Mouse (Mus musculus): ENCODE measurements around the gene Htr1b. TPM values are rescaled to one million over a fixed set of nuclear protein-coding genes. Genes with fewer than 3 reads are reported as not detected.

Htr1b gene
- polyA plus RNA-seq, 1 experiment = 5.5 TPM

DNA sequence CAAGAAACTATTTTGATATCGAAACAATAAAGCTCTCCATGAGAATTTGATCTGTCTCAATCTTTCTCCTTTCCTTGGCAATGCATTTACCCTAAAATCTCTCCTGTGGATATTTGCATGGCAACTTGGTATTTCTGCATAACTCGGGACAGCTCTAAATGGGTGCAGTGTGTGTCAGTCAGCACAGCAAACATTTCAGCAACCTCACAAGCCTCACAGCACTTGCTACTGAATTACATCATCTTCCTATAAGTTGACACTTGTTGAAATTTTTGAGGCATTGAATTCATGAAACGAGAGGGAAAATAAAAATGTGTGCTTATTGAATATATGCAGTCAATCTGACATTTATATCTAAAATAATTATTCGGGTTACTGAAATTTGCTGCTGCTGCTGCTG, 22.6 kb downstream of the Htr1b start:
- no peak for DNase-seq (ENCODE audit: low read depth)
- TF ChIP-seq CTCF (IDR thresholded peaks at IDR 0.05; ENCODE audit: borderline replicate concordance, extremely low read depth, insufficient read depth, insufficient read length) = no peak
- no peak for TF ChIP-seq POLR2A (IDR thresholded peaks at IDR 0.05; ENCODE audit: borderline replicate concordance, extremely low read depth, insufficient read depth, insufficient read length, poor library complexity, severe bottlenecking)

Other genes with a start within 250 kb of the Htr1b start
- 0.43 and 0.51 TPM in 2 replicates for gene Mei4, start 229.8 kb upstream of the Htr1b start, polyA plus RNA-seq (2012; rRNA removed)

Measured in brain, embryonic 14.5 days (tissue).